Mouse (Mus musculus) frontal cortex, adult 2 months (tissue): ENCODE measurements at regions not wholly inside any gene's neighbourhood (a gene's known extent, or its start where the extent isn't known, plus 50 kb on each side); places are given as distances from the start of the nearest gene placed in this dataset.

Source experiments
- DNase-seq, 2 experiments: peaks; one replicate each; pipeline ENCODE4 v3.0.0; 2022; ENCODE audit warnings: low spot score in 1 of 2; ENCODE audit errors: extremely low spot score in 1 of 2

GRCm38 (mm10) chr3:68758609-68759008 lies 68.2 kb downstream of the Il12a start:
- no peak for DNase-seq

DNA sequence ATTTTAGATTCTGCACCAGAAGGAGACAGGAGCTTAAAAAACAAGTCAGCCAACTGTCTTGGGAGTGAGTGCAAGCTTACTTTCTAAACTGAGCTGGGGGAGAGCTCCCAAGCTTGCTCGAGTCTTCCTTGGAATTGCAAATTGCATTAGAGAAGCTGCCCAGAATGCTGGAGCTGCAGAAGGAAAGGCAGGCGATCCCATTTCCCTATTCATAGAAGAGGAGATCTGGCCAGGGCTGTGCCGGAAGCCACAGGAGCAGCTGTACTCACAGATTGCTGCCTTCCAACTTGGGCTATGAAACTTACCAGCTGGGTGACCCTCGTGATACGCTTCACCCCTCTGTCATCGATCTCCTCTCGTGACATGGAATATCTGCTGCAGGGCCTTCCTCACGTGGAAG lies 68.9 kb downstream of the Il12a start:
- DNase-seq: peak; percentile 28 to 64

DNA sequence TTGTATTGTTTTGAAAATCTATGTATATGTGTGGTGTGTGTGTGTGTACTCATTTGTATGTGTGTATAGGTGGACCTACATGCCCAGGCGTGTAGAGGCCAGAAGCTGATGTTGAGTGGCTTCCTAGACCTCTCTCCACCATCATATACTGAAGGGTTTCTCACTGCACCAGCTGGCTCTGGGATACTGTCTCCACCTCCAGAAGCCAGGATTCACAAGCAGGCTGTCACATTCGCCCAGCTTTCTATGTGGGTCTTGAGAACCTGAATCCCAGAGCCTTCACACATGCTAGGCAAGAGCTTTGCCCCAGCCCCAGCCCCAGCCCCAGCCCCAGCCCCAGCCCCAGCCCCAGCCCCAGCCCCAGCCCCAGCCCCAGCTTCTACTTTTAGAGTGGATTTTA lies 70.4 kb downstream of the Il12a start:
- peak; percentile 36 to 53 for DNase-seq

GRCm38 (mm10) chr3:68761242-68761625 lies 70.8 kb downstream of the Il12a start:
- DNase-seq: no peak

- DNase-seq: no peak
These were observed 71.3 kb downstream of the Il12a start for GRCm38 (mm10) chr3:68761626-68762331.

GRCm38 (mm10) chr3:68762988-68763387 lies 72.5 kb downstream of the Il12a start:
- DNase-seq: no peak

DNA sequence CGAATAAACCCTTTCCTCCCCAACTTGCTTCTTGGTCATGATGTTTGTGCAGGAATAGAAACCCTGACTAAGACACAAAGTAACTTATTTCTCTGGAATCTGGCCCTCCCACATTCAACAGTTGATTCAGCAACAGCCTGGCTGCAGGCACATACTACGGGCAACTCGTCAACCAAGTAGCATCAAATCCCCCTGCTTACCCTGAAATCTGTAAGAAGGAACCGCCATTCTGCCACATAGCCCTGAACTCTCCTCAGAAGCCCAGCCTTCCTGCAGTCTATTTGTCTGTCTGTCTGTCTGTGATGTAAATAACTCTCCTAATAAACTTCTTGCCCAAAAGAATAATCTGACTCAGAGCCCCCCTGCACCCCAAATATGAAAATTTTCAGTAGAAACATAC lies 73.9 kb downstream of the Il12a start:
- no peak for DNase-seq

DNA sequence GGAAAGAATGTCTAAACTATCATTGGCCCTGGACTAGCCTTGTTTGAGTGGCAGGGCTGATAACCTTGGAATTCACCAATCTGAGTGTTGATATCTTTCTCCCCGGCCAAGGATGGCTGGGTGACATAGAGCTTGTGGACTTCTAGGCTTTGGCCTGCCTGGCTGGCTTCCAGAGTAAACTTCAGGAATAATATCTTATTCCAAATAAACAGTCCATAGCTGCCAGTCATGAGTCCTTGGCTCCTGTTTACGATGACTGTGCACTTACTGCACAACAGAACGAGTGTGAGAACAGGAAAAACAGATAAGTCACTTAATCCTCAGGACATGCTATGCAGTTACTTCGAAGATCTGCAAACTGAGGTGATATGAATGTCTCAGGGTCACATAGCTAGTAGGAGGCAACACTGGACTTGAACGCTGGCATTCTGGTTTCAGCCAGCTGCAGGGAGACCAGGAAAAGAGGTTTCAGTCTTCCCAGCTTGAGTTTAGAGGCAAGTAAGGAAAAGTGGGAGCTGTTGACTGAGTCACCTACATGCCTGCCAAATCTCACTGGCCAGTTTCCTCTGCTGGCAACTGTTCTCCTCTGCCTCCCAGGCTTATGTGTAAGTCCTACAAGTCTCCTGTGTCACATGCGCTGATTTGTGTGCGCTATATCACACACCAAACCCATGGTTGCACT lies 74.6 kb downstream of the Il12a start:
- DNase-seq: peak; percentile 66 to 82

DNA sequence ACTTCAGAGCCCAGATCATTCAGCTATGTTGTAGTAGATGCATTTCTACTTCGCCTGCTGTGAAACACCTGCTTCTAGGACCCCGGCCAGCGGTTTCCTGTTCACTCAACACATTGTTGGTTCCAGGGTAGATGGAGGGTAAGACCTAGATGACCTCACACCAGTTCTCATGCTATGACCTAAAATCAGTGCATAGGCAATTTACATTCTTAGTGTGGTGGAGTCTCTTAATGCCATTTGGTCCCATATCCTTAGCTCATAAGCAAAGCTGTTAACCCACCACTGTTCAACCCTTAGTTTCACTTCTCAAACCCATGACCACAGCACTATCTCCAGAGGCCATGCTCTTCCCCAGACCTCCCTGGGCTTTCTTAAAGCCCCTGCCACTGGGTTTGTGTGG lies 81.1 kb downstream of the Il12a start:
- DNase-seq: no peak

DNA sequence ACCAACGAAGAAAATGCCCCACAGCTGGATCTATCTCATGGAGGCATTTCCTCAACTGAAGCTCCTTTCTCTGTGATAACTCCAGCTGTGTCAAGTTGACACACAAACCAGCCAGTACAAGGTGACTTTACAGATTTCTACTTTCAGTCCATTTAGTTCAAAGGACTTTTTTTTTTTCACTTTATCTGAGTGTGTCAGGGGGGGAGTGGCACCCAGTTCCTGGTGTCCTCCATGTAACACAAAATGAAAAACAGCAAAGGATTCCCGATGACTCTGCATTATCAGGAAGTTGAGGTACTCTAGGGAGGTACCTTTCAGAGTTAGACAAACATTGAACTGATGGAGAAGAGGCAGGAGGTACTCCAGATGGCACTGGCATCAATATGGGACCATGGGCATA lies 87.4 kb downstream of the Il12a start:
- no peak for DNase-seq

DNA sequence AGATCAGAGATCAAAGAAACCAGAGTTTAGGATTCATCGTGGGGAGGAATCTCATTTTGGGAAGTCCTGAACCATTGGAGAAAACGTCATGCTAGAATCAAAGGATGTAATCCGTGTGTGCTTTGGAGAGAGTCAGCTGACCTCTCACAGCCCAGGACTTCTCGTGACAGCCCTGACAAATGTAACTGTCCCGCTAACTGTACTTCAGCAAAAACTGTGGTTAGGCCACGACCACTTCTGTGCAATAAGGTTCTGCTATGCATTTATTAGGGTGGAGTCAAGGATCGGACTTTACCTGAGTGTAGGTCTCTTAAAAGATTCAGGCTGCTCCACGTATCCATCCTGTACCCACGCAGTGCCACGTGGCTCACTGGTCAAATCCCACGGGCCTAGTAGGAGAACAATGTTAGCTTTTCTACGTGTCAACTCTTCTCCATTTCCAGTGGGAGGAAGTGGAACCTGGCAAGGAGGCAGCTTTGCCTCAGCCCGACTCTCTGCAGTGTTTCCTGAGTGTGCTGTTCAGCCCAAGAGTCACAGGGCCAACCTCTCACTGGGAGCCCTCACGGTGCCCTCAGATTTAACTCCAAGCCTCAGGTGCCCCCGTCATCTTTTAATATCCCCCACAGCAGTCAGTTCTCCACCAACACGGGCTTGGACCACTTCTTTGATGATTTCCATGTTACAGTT lies 88.1 kb downstream of the Il12a start:
- DNase-seq: no peak

GRCm38 (mm10) chr3:68780843-68781242 lies 88.5 kb upstream of the 1110032F04Rik start:
- DNase-seq: peak in 1 of 2 experiments; percentile 32

GRCm38 (mm10) chr3:68781466-68781865 lies 87.9 kb upstream of the 1110032F04Rik start:
- DNase-seq: no peak

DNA sequence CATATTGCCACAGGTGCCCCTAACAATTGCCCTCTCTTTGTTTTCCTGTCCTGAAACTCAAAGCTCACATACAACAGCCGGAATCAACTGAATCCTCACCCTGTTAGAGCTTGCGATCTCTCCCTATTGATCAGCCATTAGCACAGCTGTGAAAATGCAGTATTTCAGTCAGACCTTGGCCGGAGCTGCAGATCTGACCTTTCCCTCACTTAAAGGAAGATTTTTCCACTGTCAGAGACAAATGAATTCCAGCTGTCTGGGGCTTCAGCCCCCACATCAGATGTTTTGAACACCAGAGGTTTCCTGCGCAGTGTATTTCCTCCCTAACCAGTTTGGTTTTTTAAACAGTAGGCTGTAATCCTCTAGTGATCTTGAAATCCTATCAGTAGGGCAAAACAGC lies 87.0 kb upstream of the 1110032F04Rik start:
- DNase-seq: no peak

GRCm38 (mm10) chr3:68783666-68784416 lies 85.5 kb upstream of the 1110032F04Rik start:
- no peak for DNase-seq

DNA sequence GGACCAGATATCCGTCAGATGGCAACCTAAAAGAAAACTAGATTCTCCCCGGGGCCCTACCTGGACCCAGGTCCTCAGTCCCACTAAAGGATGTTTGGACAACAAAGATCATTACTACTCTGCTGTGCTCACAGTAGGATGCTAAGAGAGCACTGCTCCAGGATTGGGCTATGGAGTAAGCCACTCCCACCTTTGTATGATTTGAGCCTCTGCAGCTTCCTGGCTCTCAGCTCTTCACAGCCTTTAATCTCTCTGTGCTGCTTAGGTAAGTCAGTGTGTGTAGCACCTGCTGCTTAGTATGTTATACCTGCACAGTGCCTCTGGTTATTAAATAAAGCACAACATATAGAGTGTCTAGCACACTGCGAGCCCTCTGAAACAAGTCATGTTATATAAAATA lies 82.6 kb upstream of the 1110032F04Rik start:
- no peak for DNase-seq

DNA sequence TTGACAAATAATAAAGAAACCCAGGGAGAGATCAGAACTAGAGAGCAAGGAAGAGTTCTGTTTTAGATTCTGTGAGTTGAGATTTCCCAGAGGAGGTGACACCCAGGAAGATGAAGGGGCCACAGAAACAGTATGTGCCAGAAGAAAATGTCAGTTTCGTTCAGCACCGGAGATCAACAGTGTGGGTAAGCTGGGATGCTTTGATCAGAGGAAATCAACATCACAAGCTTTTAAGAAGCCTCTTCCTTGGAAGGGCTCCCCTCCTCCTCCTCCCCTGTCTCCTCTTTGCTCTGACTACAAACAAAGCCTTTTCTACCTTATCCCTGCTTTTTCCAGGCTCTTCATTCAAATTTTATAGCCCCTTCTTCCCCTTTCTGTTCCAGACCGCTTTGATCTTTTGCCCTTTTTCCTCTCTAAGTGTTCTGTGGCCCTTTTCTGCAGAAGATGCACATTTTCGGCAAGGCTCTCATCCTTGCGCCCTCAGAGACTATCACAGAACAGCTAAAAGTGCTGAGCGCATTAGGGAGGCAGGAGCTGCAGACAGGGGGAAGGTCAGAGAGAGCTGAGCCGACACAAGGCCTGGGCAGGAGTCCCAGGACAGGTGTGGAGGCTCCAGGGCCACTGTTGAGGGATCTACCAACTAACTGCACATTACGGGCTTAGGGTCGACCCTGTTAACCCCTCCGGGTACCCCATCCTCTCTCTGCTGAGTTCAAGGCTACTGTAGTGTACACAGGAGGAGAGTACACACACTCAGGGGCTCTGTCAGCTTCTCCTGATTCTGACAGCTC lies 81.8 kb upstream of the 1110032F04Rik start:
- no peak for DNase-seq

DNA sequence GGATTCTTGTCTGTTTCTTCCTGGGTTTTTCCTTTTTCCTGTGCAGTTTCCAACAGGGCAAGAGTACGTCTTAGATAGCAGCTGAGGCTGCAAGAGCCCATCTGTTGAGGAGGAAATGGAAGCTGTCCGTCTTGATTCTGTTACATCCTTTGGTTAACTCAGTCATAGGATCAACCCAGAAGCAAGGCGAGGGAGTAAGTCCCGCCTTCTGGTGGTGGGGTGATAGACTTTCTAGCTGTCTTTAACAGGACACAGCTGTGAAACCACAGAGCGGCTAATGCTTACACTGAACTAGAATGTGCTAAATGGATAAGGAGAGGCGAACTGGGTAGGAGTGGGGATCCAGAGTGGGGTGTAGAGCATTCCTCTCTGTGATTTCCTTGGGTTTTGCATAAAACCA lies 79.9 kb upstream of the 1110032F04Rik start:
- DNase-seq: peak in 1 of 2 experiments; percentile 10

DNA sequence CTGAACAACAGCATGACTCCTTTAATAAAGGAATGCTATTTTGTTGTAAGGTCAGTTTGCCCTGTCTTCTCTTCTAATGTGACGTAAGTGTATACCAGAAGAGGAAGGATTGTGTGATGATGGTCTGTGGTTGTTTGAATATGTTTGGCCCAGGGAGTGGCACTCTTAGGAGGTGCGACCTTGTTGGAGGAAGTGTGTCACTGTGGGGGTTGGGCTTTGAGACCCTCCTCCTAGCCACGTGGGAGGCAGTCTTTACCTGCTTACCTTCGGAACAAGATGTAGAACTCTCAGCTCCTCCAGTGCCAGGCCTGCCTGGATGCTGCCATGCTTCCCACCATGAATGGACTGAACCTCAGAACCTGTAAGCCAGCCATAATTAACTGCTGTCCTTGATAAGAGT lies 78.9 kb upstream of the 1110032F04Rik start:
- no peak for DNase-seq

GRCm38 (mm10) chr3:68792883-68793282 lies 76.5 kb upstream of the 1110032F04Rik start:
- DNase-seq: no peak
